Mouse (Mus musculus) adrenal gland, adult 18-20 months (tissue): ENCODE data around the gene Mrtfa. TPM values are rescaled to one million over a fixed set of nuclear protein-coding genes. Genes with fewer than 3 reads are reported as not detected.
"Not testable (repeated sequence)": the region's sequence is repeated elsewhere in the genome, so short reads cannot be mapped to it uniquely, and the experiment has no call there.

Experiments used
- DNase-seq, 2 experiments: peaks; one replicate each; pipeline ENCODE4 v3.0.0; 2021 to 2022; ENCODE audit warnings: low spot score in 2 of 2
- long read RNA-seq, 2 experiments: library from polyadenylated mRNA; stranded (forward); transcript quantifications; one replicate each; pipeline ENCODE4 v2.0.0; 2021
- total RNA-seq, 2 experiments: library from RNA; stranded (reverse); gene quantifications; 1 replicate in 1 of 2; 2 replicates in 1 of 2; pipeline ENCODE4 v1.2.3; 2021

Mrtfa gene
- 10 to 100 TPM; 24.3 to 29.4 TPM for total RNA-seq
- long read RNA-seq, experiment 1, full-length matches to known transcripts = 3 of 14 reads
- long read RNA-seq, experiment 1, partial matches to known transcripts = 5 of 14 reads
- long read RNA-seq, experiment 1, other reads (novel, unspliced or antisense) = 6 of 14 reads
- long read RNA-seq, experiment 2, partial matches to known transcripts = 0 of 4 reads
- long read RNA-seq, experiment 2, other reads (novel, unspliced or antisense) = 4 of 4 reads

DNA sequence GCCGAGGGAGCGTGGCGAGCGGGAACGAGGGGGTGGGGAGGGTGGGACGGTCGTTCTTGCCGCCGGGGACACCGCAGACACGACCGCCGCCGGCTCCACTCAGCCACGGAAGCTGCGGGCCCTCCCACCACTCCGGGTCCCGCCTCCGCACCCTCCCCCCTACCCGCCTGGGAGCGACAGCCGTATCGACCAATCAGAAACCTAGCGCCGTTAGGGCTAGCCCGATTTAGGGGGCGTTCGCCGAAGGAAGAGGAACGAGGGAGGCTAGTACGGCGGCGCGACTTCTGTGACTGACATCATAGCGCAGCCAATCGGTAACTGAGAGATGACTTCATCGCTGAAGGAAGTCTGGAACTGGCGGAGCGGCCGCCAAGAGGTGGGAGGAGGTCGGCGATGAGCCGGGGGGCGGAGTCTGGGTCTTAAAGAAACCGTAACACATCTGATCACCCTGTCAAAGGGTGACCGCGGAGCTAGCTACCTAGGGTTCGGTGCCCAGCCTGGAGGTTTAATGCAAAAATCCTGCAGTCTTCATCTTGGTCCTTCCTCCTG is at the start of gene Mrtfa:
Gene Mrtfa (minus strand): TSS at position 128 of the 549 bp plus-strand sequence.
- peak; percentile 98 to 99 for DNase-seq

DNA sequence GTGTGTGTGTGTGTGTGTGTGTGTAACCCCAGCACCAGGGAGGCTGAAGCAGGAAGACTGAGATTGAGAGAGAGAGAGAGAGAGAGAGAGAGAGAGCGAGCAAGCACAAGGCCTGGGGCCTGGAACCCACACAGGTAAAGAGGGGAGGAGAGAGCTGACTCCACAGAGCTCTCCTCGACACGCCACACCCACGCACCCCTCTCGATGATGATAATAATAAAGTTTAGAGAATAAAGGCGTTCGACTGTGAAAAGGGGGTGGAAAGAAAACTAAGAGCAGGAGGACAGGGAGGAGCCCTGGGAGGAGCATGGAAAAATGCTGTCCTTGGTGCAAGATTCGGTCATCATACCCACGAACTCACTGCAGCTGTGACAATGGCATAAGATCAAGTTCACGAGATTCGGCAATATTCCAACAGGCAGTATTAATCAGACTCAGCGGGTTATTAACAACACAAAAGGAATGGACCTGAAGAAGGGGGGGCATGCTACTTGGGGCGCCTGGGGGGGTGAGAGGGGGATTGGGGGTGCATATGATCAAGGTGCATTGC is 49.3 kb upstream of the Mrtfa start:
- DNase-seq = no peak

GRCm38 (mm10) chr15:81239261-81239660 is 48.7 kb upstream of the Mrtfa start:
- DNase-seq = peak; percentile 33 to 51

- DNase-seq = no peak
Measured at GRCm38 (mm10) chr15:81237471-81237870, 46.9 kb upstream of the Mrtfa start.

DNA sequence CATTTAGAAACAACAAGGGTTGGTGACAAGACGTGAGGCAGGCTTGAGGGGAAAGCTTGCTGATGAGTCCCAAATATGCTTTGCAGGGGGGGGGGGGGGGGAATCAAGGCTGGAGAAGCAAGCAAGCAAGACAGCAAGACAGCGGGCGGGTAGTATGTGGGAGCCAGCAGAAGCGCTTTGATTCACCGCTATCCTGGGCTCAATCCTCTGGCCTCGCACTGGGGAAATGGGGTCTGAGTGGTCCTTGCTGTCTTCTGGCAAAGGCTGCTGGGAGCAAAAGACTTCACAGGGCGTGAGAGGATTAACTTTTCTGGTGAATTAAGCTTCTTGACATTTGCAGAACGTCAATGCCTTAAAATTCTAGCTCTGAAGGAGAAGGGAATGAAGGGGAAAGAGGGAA is 45.5 kb upstream of the Mrtfa start:
- no peak for DNase-seq

GRCm38 (mm10) chr15:81235086-81235920 is 44.7 kb upstream of the Mrtfa start, which contains the start of gene Mchr1:
Gene Mchr1 (plus strand): TSS chr15:81235499.
- DNase-seq = peak; percentile 48 to 54

DNA sequence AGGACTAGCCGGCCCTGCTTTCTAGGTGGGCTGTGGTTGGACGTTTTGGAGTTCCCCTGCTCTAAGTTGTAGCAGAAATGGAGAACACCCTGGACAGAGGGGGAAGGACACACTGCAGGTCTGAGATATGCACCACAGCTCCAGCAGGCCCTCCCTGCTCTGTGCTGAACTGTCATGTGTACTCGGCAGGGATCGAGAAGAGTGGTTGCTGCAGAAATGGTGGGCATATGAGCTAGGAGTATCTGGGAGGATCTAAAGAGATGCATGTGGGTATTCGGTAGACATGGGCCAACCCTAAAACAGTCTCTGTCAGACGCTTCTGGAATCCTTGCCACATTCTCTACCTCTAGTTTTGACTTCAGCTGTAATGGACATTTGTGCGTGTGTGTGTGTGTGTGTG is 40.8 kb upstream of the Mrtfa start:
- no peak for DNase-seq

DNA sequence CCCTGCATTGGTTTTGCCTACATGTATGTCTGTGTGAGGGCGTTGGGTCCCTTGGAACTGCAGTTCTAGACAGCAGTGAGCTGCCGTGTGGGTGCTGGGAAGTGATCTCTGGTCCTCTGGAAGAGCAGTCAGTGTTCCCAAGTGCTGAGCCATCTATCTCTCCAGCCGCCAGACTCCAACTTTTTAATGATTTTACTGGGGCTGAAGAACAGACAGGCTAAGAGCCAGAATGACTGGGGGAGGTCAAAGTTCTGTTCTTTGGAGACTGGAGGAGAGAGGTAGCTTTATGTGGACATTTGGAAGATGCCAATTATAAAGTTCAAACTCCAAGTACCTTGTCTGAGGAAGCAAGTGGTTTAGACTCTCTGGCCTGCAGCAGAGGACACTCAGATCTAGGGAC is 39.2 kb upstream of the Mrtfa start:
- no peak for DNase-seq

DNA sequence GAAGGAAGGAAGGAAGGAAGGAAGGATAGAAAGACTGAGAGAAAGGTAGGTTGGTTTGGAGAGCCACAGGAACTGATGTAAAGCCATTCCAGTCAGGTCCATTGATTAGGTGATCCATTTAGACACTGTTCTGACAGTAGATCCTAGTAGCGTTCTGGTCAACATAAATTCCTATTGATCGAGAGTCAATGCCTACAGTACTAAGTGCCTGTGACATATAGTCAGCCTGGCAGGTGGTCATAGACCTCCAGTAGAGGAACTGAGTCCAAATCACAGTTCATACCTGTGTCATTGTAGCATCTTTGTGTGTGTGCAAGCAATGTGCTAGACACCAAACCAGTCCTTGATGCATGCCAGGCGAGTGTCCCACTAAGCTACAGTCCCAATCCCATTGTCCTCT is 37.7 kb upstream of the Mrtfa start:
- DNase-seq = no peak

DNA sequence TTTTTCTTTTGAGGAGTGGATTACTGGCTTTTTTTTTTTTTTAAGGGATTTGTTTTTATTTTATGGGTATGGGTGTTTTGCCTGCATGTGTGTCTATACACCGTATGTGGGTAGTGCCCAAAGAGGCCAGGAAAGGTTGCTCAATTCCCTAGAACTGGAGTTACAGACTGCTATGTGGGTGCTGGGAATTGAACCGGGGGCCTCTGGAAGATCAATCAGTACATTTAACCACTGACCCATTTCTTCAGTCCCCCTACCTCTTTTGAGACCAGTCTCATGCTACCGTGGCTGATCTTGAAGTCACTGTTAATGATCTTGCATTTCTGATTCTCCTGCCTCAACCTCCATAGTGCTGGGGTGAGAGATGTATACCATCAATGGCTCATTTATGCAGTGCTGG is 36.7 kb upstream of the Mrtfa start:
- DNase-seq = no peak

GRCm38 (mm10) chr15:81226796-81227195 is 36.2 kb upstream of the Mrtfa start:
- no peak for DNase-seq

GRCm38 (mm10) chr15:81225732-81226131 is 35.2 kb upstream of the Mrtfa start:
- DNase-seq = no peak

DNA sequence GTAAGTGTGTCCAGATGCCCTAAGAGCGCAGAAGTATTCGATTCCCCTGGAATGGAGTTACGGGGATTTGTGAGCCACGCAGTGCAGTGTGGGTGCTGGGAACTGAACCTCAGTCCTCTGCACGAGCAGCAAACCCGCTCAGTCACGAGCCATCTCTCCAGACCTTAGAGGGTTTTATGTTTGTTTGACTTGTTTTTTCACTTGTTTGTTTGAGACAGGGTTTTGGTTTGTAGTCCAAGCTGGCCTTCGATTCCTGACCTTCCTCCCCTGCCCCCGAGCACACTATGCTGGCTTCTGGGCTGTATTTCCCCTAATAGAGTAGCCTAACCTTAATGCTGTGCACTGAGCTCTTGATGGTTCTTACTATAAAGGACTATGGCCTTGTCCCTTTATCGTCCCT is 34.5 kb upstream of the Mrtfa start:
- DNase-seq = no peak

DNA sequence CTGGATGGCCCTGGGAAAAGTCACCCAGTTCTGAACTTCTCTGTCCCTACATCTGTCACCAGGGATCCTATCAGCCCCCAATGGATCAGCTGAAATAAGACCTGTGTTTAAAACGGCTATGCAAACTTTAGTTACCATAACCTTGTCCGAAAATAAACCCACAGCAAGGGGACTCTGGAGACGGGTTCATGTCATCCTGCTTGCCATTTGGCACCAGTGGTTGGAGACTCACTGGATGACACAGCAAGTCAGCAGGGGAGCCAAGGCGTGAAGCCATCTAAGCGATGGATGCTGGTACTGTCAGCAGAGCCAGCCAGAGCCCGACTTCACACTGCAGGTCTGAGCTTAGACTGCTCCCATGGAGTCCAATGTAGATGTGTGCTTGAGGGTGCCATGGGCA is 30.9 kb upstream of the Mrtfa start:
- no peak for DNase-seq

DNA sequence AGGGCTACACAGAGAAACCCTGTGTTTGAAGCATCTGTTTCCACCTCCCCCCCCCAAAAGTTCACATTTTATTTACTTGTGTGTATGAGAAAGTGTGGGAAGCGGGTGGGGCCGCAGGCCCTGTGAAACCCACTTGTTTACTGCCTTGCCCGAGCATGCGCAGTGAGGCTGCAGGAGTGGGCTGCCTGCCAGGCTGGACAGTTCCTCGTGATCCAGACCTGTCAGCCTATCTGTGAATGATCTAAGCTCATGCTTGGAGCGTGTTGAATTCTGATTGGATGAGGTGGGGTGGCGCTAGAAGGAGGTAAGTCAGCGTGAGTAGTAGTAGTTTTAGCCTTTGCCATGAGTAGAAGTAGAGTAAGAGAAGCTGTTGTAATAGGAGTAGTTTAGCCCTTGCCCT is 29.5 kb upstream of the Mrtfa start:
- DNase-seq = not testable (repeated sequence)

- no peak for DNase-seq
Measured at GRCm38 (mm10) chr15:81219054-81219453, 28.5 kb upstream of the Mrtfa start.

DNA sequence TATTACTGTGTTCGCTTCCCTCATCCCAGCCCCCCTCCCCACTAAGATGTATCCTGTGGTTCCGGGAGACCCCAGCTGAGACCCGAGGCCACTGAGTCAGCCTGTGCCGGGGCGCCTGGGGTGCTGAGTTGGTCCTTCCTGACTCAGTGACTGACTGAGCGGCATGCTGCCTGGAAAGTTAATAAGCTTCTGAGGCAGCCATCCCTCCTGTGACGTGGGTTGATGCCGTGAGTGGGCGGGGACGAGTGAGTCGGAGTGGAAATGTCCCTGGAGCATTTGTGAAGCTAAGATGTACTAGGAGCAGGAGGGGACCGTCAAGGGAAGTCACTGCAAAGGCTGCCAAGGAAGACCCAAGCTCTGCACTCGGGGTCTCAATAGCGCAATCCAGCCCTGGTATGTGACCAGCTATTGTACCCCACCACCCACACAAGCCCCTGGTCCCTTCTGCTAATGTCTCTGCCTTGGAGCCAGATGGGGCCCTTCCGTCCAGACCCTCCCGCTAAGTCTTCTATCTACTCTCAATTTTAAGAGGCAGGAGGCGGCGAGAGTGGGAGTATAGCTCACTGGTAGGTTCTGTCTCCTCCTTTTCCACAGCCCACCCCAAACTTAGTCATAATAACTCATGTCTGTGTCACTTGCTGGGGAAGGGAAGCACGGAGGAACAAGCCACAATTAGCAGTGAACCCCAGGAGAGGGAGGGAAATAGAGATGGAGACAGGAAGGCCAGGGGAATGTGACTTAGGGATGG is 26.5 kb upstream of the Mrtfa start:
- no peak for DNase-seq

DNA sequence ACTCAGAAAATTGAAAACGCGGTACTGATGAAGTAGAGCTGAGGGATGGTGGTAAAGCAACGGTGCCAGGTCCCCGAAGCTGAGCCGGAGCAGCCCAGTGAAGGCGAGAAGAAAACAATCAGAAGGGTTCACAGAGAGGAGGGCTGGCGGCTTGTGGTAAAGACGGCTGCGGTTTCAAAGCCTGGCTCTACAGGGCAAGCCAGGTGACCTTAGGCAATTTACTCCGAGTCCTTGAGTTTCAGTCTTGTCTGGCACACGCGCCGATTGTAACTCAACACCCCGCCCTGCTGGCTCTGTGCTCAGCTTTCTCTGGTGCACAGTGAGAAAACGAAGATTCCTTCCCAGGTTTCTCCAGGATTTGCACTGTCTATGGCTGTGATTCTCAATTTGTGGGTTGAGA is 22.4 kb upstream of the Mrtfa start:
- DNase-seq = no peak

DNA sequence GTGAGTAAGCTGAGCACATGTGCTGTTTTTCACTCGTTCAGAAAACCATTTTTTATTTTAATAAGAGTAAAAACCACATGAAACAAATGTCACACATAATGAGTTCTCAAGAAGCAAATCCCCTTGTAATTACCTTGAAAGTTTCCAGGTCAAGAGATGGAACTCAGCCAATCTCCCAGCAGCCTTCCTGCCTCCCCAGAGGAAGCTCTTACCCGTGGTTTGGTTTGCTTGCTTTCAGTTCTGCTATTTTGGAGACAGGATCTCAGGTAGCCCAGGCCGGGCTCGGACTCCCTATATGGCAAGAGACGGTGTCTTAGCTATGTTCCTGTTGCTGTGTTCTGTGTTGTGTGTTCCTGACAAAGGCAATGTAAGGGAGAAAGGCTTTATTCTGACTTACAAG is 19.9 kb upstream of the Mrtfa start:
- DNase-seq = no peak

GRCm38 (mm10) chr15:81202462-81202861 is 11.9 kb upstream of the Mrtfa start:
- no peak for DNase-seq

DNA sequence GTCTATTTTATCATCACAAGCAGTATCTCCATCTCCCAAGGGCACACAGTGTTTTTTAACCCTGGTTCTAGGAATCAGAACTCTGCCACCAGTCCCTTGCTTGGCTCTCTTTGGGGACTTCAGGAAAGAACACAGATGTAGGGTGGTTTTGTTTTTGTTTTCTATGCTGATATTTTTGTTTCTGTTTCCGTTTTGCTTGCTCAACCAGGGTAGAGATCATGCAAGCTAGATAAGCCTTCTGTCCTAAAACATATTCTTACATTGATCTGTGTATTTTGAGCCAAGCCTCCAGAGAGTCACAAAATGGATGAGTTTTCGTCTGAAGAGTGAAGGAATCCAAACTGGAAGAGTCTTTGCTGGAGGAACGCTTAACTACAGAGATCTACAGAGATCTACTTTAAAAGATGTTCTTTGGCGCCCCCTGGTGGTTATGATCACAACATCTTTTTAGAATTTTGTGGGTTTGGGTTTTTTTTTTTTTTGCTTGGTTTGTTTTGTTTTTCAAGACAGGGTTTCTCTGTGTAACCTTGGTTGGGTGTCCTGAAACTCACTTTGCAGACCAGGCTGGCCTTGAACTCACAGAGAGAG is 8.9 kb upstream of the Mrtfa start:
- DNase-seq = peak; percentile 68 to 72
